Mouse (Mus musculus) heart, adult 2 months (tissue): Measurements from ENCODE around the gene Hoxc5.

Experiments
- CTCF ChIP-seq: fragments of 200-600 bp; IDR thresholded peaks from 2 replicates; pipeline ENCODE4 v1.8.1; 2022; ENCODE audit warnings: antibody characterized with exemption, mild to moderate bottlenecking, moderate library complexity
- POLR2A ChIP-seq: fragments of 200-500 bp; IDR thresholded peaks from 2 replicates; pipeline ENCODE4 v1.6.1; 2011; ENCODE audit warnings: mild to moderate bottlenecking, low read depth, low read length, control low read depth; ENCODE audit not compliant: insufficient read depth

DNA sequence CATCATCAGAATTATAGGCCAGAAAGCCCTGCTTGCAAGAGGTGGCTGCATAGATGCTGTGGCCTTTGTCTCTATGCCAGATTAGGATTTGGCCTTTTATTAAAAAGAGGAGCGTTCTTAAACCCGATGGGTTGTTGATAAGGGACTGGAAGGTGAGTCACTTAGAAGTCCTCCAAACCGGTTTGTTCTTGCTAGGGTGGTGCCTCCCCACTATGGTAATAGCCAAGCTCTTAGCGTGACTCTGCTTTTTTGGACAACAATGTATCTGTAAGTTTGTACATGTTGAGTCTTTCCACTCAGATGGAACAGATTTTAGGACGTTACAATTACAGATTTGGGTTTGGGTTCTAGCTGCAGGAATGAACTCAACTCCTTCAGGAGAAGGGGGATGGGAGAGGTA, 74.4 kb downstream of the Hoxc5 start:
- TF ChIP-seq CTCF (no peak), POLR2A (no peak)
